Mouse (Mus musculus) v-Abl transformed pro-B cells (cell line): ENCODE data around the gene Mettl21a.
"Not testable (repeated sequence)": the region's sequence is repeated elsewhere in the genome, so short reads cannot be mapped to it uniquely, and the experiment has no call there.

Source experiments
- in situ Hi-C, 2 experiments: fragments of 400-800 bp; cut with MboI; formaldehyde crosslinking; loops; one replicate each; pipeline ENCODE4 v1.15.1; 2025; ENCODE audit not compliant: unreplicated experiment in 2 of 2

Mettl21a gene

DNA sequence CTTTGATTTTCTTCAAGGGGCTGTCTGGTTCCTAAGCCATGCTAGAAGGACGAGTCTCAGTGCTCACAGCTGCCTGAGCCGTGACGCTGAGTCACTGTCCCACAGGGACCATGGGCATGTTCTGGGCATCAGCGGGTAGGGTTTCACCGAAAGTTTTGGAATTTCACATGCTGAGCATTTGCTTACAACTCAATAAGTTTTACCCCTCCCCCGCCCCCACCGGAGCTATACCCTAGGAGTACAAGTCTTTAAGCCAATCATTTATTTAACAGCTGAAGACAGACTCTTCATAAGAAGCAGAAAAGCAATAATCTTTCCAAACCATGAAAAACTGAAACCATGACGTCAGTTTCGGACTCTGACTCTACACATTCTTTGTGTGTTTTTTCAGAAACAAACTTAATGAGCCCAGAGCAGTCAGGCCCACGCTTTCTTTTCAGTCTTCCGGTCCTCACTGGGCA, 1.5 kb downstream of the Mettl21a start:
- in situ Hi-C loops = loop anchor here in 1 of 2 experiments (10.0 kb wide), 1 partner anchor 309 kb away; no protein-coding TSS in a partner anchor

DNA sequence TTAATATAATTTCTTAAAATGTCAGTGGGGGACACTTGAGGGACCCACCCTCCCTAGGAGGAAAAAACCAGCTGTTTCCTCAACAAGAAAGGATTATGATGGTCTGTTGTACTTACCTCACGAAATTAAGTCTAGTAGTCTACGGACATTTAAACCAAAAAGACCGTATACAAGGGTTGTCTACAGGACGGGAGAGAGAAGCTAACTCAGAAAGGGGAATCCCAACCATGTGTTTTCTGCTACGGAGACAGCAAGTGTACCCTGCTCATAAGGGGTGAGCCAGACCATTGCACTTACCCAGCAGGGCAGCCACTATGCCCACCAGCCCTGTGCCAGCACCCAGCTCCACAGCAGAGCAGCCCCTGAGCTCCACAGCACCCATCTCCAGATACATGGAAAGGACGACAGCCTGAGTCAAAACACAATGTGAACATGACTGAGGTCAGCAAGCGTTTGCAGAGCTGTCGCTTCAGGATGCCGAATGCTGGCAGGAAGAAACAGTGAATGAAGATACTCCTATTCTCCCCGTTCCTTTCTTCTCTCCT, 2.2 kb downstream of the Mettl21a start:
- in situ Hi-C loops = loop anchor here in 1 of 2 experiments (10.0 kb wide), 1 partner anchor 310 kb away; no protein-coding TSS in a partner anchor

DNA sequence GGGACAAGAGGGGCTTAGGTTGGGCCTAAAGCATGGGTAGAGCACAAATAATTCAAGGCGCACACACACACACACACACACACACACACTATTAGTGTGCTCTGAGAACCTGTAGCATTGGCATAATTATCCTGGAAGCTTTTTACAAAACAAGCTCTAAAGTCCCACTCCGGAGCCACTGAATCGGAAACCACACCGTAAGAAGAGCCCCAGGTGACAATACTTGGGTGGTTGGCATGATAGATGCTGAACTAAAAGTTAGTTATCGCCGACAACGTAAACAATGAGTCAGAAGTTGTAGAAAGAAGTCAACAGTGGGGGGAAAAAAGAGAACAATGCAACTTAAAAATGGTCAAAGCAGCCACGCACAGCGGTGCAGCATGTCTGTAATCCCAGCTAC, 2.7 kb downstream of the Mettl21a start:
- in situ Hi-C loops = loop anchor here in 1 of 2 experiments (10.0 kb wide), 1 partner anchor 310 kb away; no protein-coding TSS in a partner anchor

DNA sequence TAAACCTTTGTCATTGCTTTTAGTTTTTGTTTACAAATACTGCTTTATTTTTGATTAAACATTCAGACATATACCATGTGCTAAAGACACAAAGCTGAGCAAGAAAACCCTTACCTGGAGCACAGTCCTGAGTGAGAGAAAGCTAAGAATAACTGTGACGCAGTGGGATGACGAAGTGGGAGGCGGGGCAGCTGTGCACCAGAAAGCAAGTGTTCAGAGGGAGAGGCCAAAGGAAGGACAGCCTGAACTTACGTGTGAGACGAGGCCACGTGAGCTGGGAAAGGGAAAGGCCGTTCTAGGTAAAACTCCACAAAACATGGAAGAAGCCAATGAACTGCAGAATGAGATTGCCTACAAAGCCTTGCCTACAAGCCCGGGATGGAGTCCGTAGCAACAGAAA, 7.1 kb downstream of the Mettl21a start:
- in situ Hi-C loops = loop anchor here in 1 of 2 experiments (10.0 kb wide), 1 partner anchor 315 kb away; no protein-coding TSS in a partner anchor

DNA sequence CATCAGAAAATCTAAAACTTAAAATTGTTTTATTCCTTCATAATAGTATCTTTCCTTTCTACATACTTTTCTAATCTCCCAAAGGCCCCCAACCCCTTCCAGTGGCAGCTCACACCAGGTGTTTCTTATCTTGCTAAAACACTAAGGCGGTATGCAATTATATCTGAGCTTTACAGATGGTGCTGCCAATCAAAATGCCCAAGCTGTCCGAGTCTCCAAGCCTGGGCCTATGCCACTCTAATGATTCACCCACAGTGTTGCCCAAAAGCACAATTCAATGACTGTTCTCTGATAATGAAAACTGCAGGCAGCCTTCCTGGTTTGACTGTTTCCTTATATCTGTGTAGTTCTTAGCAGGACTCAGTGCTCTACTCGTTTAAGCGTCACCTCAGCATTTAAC, 7.9 kb downstream of the Mettl21a start:
- in situ Hi-C loops = no loop called here

DNA sequence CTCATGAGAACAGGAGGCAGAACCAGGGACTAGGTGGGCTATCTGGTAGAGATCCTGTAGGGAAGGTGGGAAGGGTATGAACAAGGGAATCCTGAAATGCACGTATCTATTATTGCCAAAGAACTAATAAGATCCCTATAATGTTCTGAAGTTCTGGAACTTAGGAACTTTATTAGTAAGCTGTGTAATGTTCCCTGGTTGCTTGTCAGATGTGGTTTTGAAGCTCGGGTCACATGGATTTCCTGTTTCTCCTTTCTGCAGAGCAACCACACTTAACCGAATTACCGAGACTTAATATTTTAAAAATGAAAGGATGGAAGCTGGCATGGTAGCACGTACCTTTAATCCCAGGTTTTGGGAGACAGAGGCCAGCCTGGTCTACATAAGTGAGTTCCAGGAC, 13.7 kb downstream of the Mettl21a start:
- in situ Hi-C loops = no loop called here

DNA sequence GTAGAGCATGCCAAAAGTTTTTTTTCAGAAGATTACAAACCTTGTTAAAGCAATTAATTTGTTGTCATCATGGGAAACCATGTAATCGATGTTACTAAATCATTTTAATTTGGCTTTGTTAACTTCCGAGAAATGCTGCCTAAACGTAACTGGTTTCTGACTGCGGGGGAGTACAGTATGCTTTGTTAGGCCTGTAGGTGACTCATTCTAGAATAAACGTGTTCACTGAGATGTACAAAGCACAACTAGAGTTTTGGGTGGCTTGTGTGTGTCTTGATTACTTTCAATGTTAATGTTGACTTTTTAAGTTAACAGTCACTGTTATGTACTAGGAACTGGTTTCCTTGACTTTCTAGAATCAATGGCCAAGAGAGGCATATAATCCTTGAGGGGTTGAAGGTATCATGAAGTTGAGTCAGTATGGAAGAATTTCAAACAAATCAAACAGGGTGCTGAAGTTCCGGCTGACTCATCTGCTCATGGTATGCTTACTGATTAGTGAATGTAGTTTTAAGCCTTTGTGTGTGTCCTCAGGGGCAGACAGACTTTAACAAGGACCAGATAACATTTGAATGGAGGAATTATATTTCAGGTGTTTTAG, 15.7 kb downstream of the Mettl21a start:
- in situ Hi-C loops = no loop called here

DNA sequence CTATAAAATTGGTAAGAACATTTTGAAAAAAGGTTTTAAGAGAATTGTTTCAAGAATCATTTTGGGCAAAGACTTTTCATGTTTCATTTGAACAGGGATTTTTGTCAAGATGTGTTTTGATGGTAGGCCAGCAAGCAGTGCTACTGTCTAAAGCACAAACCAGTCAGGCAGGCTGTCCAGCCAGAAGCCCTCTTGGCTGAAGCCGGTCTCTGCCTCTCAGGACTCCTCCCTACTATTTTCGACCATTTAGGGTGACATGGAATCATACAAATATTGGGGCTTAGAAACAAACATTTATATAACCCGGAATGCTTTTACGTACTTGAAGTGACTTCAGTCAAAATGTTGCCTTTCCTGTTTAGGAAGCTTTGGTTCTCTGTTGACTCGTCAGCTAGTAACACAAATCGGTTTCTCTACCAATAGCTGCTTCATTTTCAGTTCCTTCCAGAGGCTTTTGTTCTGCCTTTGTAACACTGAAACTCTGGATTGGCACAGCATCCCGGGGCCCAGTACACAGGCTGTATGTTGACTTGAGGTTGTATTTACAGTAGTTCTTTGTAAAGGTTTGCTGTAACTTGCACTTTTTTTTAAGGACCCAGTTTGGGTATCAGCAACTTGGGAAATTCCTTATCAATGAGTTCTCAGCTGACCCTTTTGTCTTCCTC, 16.5 kb downstream of the Mettl21a start:
- in situ Hi-C loops = no loop called here

DNA sequence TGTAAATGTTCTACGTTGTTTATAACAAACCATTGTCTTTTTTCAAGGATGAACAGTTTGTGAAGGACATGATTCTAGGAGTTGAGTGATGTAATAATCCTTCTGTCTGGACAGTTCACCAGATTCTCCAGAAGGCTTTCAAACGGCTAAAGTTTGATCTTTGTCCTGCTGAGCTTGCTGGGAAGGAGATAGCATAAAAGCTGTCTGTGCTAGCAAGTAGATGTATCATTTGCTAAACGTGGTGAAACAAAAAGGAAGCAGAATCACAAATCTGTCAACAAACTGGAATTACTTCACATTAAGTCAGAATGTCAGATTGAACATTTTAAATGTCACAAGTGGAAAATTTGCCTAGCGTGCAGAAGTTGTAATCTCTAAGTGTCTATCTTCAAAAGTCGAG, 18.1 kb downstream of the Mettl21a start:
- in situ Hi-C loops = loop anchor here in 1 of 2 experiments (5.0 kb wide), 1 partner anchor 52 kb away; no protein-coding TSS in a partner anchor

DNA sequence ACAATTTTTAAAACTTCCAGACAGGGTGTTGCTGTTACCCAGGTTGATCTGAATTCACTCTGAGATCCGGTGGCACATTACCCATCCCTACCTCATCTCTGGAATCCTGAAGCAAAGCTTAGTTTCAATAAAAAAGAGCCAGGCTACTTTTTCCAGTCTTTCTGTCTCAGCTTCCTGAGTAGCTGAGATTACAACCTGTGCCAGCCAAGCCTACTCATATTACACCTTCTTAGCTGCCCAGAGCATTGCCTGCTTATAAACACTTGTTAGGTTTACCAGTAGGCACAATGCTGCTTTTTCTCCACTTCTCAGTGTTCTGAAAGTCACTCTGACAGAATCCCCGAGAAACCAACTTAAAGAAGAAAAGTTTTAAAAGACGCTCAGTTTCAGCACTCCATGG, 38.2 kb downstream of the Mettl21a start:
- in situ Hi-C loops = no loop called here

DNA sequence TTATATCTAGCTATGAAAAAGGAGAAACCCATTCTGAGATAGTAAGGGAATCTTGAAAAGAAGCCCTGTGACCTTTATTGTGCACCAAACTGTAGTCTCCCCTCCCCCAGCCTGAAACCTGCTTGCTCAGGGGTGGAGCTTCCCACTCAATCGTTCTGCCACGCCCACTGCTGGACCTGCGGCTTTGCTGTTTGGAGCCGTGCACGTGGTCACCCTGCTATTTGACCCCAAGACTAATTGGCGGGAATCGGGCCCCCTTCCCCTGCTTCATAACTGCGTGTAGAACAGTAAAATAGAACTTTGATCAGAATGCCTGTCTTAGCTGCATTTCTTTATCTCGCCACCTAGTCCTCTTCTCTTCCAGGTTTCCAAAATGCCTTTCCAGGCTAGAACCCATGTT, 39.1 kb downstream of the Mettl21a start:
- in situ Hi-C loops = not testable (repeated sequence)

DNA sequence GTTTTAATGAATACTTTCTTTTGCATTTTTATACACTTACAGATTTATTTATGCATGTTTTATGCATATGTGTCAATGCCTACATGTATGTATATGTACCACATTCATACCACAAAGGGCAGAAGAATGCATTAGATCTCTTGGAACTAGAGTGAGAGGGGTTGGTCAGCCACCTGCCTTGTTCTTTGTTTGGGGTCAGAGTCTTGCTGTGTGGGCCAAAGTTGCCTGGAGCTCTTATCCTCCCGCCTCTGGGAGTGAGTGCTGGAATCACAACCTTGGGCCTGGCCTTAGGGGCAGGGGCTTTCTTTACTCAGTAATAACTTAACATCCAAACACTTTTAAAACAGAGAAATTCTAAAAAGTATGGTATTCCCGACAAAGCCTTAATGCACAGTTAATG, 40.3 kb downstream of the Mettl21a start:
- in situ Hi-C loops = no loop called here

DNA sequence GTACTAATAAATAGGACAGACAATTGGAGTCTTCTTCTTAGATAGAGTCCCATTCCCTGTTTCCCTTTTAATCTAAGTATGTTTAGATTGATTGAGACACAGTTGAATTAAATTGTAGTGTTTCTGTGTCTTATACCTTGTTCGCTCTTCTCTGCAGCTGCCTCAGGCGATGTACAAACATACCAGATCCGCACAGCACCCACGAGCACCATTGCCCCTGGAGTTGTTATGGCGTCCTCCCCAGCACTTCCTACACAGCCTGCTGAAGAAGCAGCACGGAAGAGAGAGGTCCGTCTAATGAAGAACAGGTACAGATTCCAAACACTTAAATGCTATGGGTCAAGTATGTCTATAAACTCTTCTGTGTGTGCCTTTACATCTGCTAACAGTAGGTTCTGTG, 41.0 kb downstream of the Mettl21a start:
- in situ Hi-C loops = no loop called here

DNA sequence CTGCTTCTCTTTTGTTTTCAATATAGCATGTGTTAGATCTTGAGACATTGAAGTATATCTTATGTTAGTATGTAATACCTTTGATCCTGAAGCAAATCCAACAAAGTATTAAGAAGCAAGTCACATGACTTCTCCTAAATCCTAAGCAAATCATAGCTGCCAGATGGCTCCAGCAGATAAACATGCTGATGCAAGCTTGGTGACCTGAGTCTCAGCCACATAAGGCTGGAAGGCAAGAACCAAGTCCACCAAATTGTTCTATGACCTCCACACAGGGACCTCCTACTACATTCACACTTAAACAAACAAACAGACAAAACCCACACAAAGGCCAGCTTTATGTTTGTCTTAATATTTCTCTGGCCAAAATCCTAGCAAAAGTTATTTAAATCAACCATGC, 48.8 kb downstream of the Mettl21a start:
- in situ Hi-C loops = no loop called here

DNA sequence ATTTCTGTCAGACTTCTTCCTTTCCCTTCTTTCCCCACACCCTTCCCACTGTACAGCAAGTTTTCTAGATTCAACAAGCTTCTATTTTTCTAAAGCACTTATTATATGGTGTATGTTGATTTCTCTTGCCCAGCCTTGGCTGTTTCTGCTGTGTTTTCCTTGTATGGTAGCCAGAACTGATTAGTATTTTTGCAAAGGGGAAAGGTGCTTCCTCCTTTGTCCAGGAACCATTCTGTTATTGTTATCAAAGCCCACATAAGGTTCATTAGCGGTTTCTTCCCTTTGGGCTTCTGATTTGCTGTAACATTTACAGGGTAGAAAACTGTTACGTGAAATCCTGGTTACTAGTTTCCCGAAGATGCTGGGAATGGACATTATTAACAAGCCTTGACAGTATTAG, 56.9 kb downstream of the Mettl21a start:
- in situ Hi-C loops = no loop called here
